Mouse (Mus musculus): ENCODE data around the gene Rack1.

The Rack1 gene

GRCm38 (mm10) chr11:48793184-48793583 is 6.9 kb upstream of the Rack1 start:
- DNase-seq (ENCODE audit: low read depth, low spot score) = no peak

GRCm38 (mm10) chr11:48795221-48795620 is 4.9 kb upstream of the Rack1 start:
- DNase-seq (ENCODE audit: low read depth, low spot score) = no peak

DNA sequence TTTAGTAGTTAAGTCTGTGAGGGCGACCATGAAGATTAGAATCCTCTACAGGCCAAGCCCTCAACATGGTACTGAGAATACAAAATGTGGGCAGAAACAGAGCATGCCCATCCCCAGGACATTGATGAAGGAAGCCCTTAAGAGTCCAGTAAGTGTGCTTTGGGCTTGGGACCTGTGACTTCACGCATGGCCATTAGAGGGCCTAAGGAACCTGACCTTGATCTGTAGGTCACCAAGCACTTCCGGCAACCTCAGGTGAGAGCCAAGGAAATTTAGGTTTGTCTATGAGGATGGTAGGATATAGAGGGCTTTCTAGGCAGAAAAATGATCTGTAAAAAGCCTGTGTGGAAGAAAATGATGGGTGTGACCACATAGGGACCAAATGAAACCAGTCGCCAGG is 3.8 kb upstream of the Rack1 start:
- no peak for DNase-seq (ENCODE audit: low read depth, low spot score)

DNA sequence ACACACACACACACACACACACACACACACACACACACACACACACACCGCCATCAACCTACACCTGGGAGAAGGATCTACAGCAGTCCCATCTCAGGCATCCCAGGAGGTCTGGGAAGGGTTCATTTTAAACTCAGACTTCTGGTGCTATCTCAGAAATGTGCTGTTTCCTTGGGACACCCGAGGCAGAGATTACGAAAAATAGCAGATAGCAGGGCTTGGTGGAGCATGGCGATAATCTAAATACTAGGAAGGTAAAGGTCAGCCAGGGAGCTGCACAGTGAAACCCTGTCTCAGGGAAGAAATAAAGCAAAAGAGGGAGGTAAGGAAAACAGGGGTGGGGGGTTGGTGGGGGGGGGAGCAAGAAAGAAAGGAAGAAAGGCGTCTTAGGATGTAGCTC is 2.8 kb upstream of the Rack1 start:
- no peak for DNase-seq (ENCODE audit: low read depth, low spot score)

- no peak for DNase-seq (ENCODE audit: low read depth, low spot score)
Measured at GRCm38 (mm10) chr11:48798308-48798707, 1.8 kb upstream of the Rack1 start.

GRCm38 (mm10) chr11:48798984-48799920 is 880 bp upstream of the Rack1 start:
- no peak for DNase-seq (ENCODE audit: low read depth, low spot score)

GRCm38 (mm10) chr11:48801831-48802772 is 2.0 kb downstream of the Rack1 start:
- DNase-seq (ENCODE audit: low read depth, low spot score) = no peak

- no peak for DNase-seq (ENCODE audit: low read depth, low spot score)
Measured at GRCm38 (mm10) chr11:48803988-48804387, 3.9 kb downstream of the Rack1 start.

- no peak for DNase-seq (ENCODE audit: low read depth, low spot score)
Measured at GRCm38 (mm10) chr11:48804922-48805321, 4.8 kb downstream of the Rack1 start.

DNA sequence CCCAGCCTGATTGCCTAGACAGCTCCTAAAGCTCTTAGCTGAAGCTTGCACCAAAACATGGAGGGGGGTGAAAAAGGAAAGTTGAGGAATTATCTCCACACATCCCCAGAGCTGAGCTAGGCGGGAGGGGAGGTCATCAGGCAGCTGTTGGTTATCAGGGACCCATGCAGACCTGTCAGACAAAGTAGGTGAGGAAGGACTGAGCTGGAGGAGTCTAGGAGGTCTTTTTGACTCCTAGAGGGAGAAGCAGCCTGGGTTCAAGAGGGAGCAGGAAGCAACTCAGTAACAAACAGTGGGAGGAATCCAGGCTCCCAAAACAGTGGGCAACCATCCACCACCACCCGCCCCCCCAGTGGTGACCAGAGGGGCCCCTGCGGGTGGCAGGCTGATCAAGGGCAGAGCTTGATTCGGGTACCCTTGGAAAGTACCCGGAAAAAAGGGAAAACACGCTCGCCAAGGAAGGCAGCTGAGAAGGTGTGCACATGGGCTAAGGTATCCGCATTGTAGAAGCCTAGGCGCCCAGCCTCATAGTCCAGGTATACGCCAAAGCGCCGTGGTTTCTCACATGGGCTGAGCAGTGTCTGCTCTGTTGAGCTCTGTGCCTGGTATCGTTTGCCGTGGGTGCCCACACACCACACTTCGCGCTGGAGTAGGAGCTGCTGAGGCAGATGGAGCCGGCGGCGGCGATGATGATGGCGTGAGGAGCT is 6.9 kb downstream of the Rack1 start:
- no peak for DNase-seq (ENCODE audit: low read depth, low spot score)

DNA sequence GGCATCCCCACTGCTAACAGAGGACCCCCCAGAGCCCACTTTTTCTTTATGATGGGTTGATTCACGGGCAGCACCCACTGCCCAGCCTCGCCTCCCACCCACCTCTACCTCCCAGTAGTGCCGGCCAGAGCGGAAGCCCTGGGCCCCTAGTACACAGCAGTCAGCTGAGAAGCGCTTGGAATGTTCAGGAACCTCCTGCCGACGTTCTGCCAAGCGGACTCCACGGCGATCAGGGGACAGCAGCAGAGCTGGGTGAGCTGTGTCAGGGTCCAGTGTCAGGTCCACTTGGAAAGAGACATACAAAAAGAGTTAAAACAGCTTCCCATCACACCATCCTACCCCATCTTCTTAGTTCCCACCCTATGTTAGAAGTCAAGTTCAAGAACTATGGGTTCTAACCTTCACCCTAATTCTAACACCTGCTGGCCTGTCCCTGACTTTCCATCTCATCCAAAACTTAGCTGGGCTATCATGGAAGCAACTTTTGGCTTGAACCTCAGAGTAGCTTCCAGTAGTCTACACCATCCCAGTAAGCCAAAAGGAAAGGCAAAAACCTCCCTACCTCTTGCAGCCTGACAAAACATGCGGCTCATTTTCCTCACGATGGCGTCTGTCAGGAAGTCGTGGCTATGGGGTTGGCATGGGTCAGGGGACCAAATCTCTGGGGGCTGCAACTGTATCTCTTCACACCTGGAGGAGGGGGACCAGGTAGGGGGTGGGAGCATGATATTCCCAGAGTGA is 7.6 kb downstream of the Rack1 start:
- DNase-seq (ENCODE audit: low read depth, low spot score) = no peak

- no peak for DNase-seq (ENCODE audit: low read depth, low spot score)
Measured at GRCm38 (mm10) chr11:48808304-48808646, 8.1 kb downstream of the Rack1 start.

DNA sequence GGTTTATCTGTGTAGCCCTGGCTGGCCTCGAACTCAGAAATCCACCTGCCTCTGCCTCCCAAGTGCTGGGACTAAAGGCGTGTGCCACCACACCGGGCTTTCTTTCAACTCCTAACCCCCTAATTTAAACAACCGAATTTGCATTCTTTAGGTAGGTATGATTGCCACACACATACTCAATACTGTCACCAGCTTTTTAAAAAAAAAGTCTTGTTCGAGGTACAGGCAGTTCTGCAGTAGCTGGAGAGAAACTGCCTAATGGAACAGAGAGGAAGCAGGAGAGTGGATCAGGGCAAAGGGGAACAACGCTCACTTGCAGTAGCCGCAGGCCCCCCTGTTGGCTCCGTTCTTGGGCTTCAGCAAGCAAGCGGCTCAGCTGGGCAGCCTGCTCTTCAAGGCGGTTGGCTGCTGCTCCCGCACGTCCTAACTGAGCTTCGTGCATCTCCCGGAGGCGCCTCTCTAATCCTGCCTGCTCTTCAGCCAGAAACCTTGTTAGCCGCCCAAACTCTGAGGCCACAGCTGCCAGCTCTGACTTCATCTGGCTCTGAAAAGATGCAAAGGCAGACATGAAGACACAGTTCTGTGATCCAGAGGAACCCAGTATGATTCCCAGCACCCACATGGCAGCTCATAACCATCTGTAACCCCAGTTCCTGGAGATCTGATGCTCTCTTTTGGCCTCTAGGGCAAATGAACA is 8.8 kb downstream of the Rack1 start:
- no peak for DNase-seq (ENCODE audit: low read depth, low spot score)

- DNase-seq (ENCODE audit: low read depth, low spot score) = no peak
Measured at GRCm38 (mm10) chr11:48809434-48809830, 9.3 kb downstream of the Rack1 start.

DNA sequence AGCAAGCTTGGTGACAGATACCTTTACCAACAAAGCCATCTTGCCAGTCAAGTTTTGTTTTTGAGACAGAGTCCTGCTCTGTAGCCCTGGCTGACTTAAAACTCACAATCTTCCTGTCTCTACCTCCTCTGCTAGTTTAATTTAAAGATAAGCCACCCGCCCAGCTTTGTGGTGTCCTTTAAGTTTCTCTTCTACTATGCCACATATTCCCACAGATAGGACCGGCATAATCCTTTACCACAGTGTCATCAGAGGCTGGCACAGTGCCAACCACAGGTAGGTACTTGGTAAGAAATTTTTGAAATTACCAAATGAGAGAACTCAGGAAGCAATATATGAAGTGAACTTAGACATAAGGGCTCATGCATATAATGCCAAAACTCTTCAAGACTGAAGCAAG is 10.0 kb downstream of the Rack1 start:
- DNase-seq (ENCODE audit: low read depth, low spot score) = no peak

DNA sequence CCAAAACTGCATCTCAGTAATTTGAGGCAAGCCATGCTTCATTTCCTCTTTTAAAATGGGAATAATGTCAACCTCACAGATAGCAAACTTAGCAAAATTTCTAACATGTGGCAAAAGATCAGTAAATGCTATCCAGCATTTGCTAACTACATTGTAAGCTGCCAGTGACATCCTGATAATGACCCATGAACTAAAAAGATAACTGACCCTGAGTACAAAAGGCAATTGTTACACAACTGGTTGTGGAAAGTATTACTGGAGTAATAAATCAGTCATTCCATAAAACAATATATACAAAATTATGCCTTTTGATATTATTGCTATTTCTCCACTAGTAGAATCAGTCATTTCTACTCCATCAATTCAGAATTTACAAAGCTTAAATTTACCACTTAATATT is 13.7 kb downstream of the Rack1 start:
- no peak for DNase-seq (ENCODE audit: low read depth, low spot score)

- DNase-seq (ENCODE audit: low read depth, low spot score) = no peak
Measured at GRCm38 (mm10) chr11:48815851-48816250, 15.7 kb downstream of the Rack1 start.

DNA sequence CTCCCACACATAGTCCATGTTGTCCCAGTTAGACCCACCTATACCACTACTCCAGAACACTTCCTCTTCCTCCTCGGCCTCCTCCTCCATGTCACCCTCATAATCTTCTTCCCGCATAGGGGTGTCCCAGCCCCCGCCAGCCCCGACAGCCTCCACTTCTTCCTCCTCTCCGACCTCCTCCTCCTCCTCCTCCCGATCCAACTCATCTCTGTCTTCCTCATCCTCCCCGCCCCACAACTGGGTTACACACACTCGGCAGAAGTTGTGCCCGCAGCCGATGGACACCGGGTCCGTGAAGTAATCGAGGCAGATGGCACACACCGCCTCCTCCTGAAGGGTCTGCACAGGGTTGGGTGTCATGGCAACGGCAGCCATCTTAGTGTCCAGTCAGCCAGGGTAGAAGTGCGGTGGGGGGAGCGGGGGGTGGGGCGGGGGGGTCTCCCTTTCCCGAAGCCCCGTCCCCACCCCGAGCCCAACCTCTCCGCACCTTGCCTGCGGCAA is 16.2 kb downstream of the Rack1 start:
- DNase-seq (ENCODE audit: low read depth, low spot score) = peak; percentile 63

- DNase-seq (ENCODE audit: low read depth, low spot score) = peak; percentile 100
Measured at GRCm38 (mm10) chr11:48816800-48817665, 16.9 kb downstream of the Rack1 start, which contains the start of gene Trim41. Gene Trim41, minus strand, starts transcription at chr11:48817353.
